Mouse (Mus musculus) liver, adult 2 months (tissue): Measurements from ENCODE around the gene Atp8a2. TPM values are rescaled to one million over a fixed set of nuclear protein-coding genes. Genes with fewer than 3 reads are reported as not detected.
"Not testable (repeated sequence)": the region's sequence is repeated elsewhere in the genome, so short reads cannot be mapped to it uniquely, and the experiment has no call there.

ENCODE experiments used
- DNase-seq: peaks from one replicate; pipeline ENCODE4 v3.0.0-alpha.2; 2011; ENCODE audit warnings: low read depth, low spot score; ENCODE audit errors: extremely low read depth
- H3K27ac ChIP-seq: fragments of 200-500 bp; replicated peaks from 2 replicates; pipeline ENCODE4 v1.5.1; 2012; ENCODE audit warnings: low read depth, mild to moderate bottlenecking, control low read depth, inconsistent platforms, low read length; ENCODE audit not compliant: insufficient read depth
- H3K27me3 ChIP-seq: fragments of 200-500 bp; 2 replicates; pipeline ENCODE4 v1.6.1; 2012; ENCODE audit warnings: mild to moderate bottlenecking, moderate library complexity, low read length, inconsistent platforms; ENCODE audit not compliant: control insufficient read depth, insufficient read depth
- H3K36me3 ChIP-seq: fragments of 200-500 bp; 2 replicates; pipeline ENCODE4 v1.6.1; 2012; ENCODE audit warnings: low read length, inconsistent platforms; ENCODE audit not compliant: control insufficient read depth, insufficient read depth
- H3K4me1 ChIP-seq: fragments of 200-500 bp; 2 replicates; pipeline ENCODE4 v1.6.1; 2011; ENCODE audit warnings: low read length; ENCODE audit not compliant: control insufficient read depth, insufficient read depth
- H3K4me3 ChIP-seq: fragments of 200-500 bp; 2 replicates; pipeline ENCODE4 v1.5.1; 2011; ENCODE audit warnings: low read depth, mild to moderate bottlenecking, control low read depth, low read length, moderate library complexity; ENCODE audit not compliant: insufficient read depth
- H3K79me2 ChIP-seq: fragments of 200-500 bp; 2 replicates; pipeline ENCODE4 v1.6.1; 2012; ENCODE audit warnings: inconsistent platforms, mild to moderate bottlenecking, low read length, moderate library complexity; ENCODE audit not compliant: control insufficient read depth, insufficient read depth
- H3K9ac ChIP-seq: fragments of 200-500 bp; 2 replicates; pipeline ENCODE4 v1.6.1; 2012; ENCODE audit warnings: low read depth, mild to moderate bottlenecking, control low read depth, inconsistent platforms, low read length
- CTCF ChIP-seq: fragments of 200-500 bp; IDR thresholded peaks from 2 replicates; pipeline ENCODE4 v1.5.1; 2011; ENCODE audit warnings: low read depth, low read length, control low read depth
- POLR2A ChIP-seq: fragments of 200-500 bp; IDR thresholded peaks from 2 replicates; pipeline ENCODE4 v1.6.1; 2011; ENCODE audit warnings: low read length, control low read depth; ENCODE audit not compliant: insufficient read depth; ENCODE audit errors: extremely low read depth
- WGBS: fragments of 180-500 bp; shearing (Covaris S2); methylation state at CpG from one replicate; pipeline ENCODE4 v1.1.7; 2018; 5-methylcytosine and 5-hydroxymethylcytosine counted together
- polyA plus RNA-seq: library from polyadenylated mRNA; depleted of rRNA; stranded (reverse); fragments of >200 nt; gene quantifications from 2 replicates; pipeline ENCODE4 v1.2.3, GENCODE M21; 2012
- total RNA-seq: library from RNA; depleted of rRNA; stranded (reverse); fragments of >200 nt; gene quantifications from 2 replicates; pipeline ENCODE4 v1.2.3, GENCODE M21; 2014

Atp8a2 gene
- total and polyA plus RNA-seq, 2 experiments = 0.02 to 0.18 TPM

- Histone ChIP-seq H3K4me1 (no peaks in the 10 kb centered on the region), H3K9ac (no peak overlapping the region), H3K27me3 (no peaks in the 10 kb centered on the region), H3K36me3 (no peaks in the 10 kb centered on the region), H3K79me2 (no peaks in the 10 kb centered on the region), H3K4me3 (no peak overlapping the region), H3K27ac (no peak overlapping the region)
- peak; percentile 46 for DNase-seq
- no peak for TF ChIP-seq CTCF
- no peak for TF ChIP-seq POLR2A
- WGBS = 19% methylated on average over 6 of the region's 6 CpGs
Observed at GRCm38 (mm10) chr14:59843264-59843942, 353.6 kb downstream of the Atp8a2 start.

DNA sequence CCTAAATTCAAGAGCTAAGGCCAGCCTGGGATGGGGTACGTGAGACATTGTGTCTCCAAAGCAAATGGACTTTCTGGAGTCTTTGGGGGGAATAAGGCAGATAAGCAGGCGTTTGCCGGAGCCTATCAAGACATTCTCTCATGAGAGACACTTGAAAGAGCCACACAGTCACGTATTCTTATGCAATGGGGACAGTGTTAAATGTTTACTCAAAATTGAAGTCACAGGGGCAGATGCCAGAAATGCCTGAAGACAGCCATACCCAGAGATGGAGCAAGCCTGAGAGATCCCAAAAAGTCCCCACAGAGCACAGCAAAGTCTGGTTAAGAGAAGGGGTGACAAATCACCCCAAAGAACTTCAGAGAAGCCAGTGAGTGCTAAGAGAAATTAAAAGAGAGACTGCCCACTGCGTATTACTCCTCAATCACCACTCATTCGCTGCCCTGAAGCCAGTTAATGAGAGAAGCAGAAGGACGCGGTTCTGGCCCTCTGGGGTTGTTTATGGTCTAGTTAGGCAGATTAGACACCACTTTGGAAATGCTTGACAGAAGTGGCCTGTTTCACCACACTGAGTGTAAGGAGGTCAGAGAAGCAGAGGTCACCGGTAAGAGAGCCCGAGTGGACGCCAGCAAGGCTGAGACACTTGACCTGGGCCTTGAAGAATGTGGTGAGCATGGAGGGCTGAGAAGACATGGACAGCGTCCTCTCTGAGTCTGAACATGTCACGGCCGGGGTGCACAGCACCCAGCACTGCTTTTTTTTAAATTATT, 356.8 kb downstream of the Atp8a2 start:
- TF ChIP-seq POLR2A = no peak
- no peak for TF ChIP-seq CTCF
- no peak overlapping the region for H3K9ac ChIP-seq
- WGBS = 79% methylated on average over 14 of the region's 14 CpGs
- no peaks in the 10 kb centered on the region for H3K36me3 ChIP-seq
- no peaks in the 10 kb centered on the region for H3K79me2 ChIP-seq
- no peaks in the 10 kb centered on the region for H3K4me1 ChIP-seq
- no peaks in the 10 kb centered on the region for H3K27me3 ChIP-seq
- peak; percentile 33 for DNase-seq
- H3K4me3 ChIP-seq = no peak overlapping the region
- H3K27ac ChIP-seq = peak overlapping the region; percentile 26; the same call in 1 of the 2 replicates

- H3K79me2 ChIP-seq, H3K4me1 ChIP-seq, H3K36me3 ChIP-seq, H3K27me3 ChIP-seq, H3K27ac ChIP-seq, DNase-seq, H3K4me3 ChIP-seq, H3K9ac ChIP-seq: not testable (repeated sequence)
- 97% methylated on average over 1 of the region's 3 CpGs for WGBS
Observed at GRCm38 (mm10) chr14:59838446-59839259, 358.3 kb downstream of the Atp8a2 start.

GRCm38 (mm10) chr14:59837691-59838241, 359.2 kb downstream of the Atp8a2 start:
- not testable (repeated sequence) for H3K4me3 ChIP-seq, DNase-seq, H3K27me3 ChIP-seq, H3K36me3 ChIP-seq, H3K27ac ChIP-seq, H3K9ac ChIP-seq, H3K79me2 ChIP-seq, H3K4me1 ChIP-seq
- WGBS = no CpG with 5 or more reads among the region's 3 CpGs

DNA sequence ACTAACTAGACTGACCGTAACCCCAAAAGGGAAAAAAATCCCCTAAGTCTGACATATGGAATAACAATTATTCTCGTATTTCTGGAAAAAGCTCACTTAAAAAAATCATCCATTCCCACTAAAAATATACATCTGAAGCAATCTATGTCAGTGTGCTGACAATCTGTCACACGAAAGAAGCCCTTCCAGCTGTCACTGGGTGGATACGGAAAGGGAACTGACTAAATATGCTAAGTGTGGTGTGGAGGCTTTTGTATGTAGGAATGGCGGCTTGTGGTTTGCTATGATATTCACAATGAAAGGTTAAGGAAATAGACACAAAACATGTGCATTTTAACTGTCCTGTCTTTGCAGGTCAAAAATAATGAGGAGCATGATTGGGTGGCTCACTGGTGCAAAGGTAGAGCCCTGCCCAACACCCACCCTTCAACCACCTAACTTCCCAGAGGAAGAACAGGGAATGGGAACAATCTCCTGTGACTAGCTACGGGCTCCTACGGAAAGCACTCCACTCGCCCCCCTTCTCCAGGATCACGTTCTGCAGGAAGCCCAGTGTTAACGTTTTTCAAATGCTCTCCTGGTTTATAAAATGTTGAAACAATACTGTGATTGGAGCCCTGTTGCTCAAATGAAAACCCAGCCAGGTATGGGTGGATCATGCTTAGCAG, 360.0 kb downstream of the Atp8a2 start:
- Histone ChIP-seq H3K79me2 (no peaks in the 10 kb centered on the region), H3K36me3 (no peaks in the 10 kb centered on the region), H3K27ac (no peak overlapping the region), H3K4me3 (no peak overlapping the region), H3K27me3 (no peaks in the 10 kb centered on the region), H3K4me1 (no peaks in the 10 kb centered on the region), H3K9ac (no peak overlapping the region)
- TF ChIP-seq POLR2A = no peak
- TF ChIP-seq CTCF = no peak
- WGBS = 84% methylated on average over 10 of the region's 10 CpGs
- DNase-seq = no peak
